In the genomic region with DNA sequence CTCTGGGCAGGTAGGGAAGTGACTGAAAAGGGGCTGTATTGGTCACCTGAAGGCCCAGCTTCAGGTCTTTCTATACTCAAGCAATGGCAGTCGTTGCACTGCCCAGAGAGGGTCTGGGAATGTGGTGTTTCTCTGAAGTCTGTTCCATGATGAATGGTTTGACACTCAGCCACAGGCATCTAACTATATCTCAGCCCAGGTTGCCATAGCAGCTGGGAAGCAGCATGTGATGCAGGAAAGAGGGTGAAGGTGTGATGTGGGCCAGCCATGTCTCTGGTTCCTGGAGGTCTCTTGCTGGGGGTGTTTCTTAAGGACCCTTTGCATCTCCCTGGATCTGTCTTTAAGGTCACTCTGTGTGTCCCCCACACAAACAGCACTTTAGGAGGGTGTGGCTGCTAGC, we compare ENCODE assay signal across 34 mouse cellular contexts. TPM values are rescaled to one million over a fixed set of nuclear protein-coding genes. Genes with fewer than 3 reads are reported as not detected.
DNase-seq lines count a peak whose midpoint lies in the region; ATAC-seq and TF ChIP-seq lines count a peak whose summit lies in the region.
"Had no signal": no experiment of that assay in that cellular context is flagged by ENCODE, and none has a peak within 500 bp of the region (broad histone marks: within the 10 kb centered on the region; RNA-seq: fewer than 3 reads in every experiment).

No protein-coding gene starts in this region.

- TF ChIP-seq POLR2A in cortical plate, adult 2 months (IDR thresholded peaks at IDR 0.05; ENCODE audit: extremely low read depth, insufficient read depth, low read length): no peak

- no peak overlapping the region for H3K27ac ChIP-seq in forebrain, embryonic 13.5 days
- no peak overlapping the region for H3K27ac ChIP-seq in forebrain, embryonic 16.5 days (ENCODE audit: low read length)
- peak overlapping the region; percentile 3; the same call in 1 of the 2 replicates for H3K27ac ChIP-seq in hindbrain, embryonic 13.5 days
- no peak overlapping the region for H3K27ac ChIP-seq in hindbrain, embryonic 16.5 days (ENCODE audit: low read depth, low read length)
- H3K27ac ChIP-seq in neural tube, embryonic 12.5 days: no peak overlapping the region
- H3K27ac ChIP-seq in cortical plate, adult 2 months (ENCODE audit: insufficient read depth, low read length): 0 out of 2 replicates have a peak overlapping the region, but pooled peaks have one; percentile 21
- H3K27ac ChIP-seq: embryonic facial prominence, embryonic 12.5 days; gastrocnemius, adult 2 months; hindbrain, postnatal 0 days; intestine, embryonic 15.5 days; layer of hippocampus, adult 2 months; limb, embryonic 10.5 days; limb, embryonic 15.5 days; liver, embryonic 14.5 days; midbrain, embryonic 15.5 days had no signal

- H3K4me2 ChIP-seq in forebrain, embryonic 13.5 days: no peak overlapping the region
- no peak overlapping the region for H3K4me2 ChIP-seq in forebrain, embryonic 16.5 days (ENCODE audit: low read length)
- H3K4me2 ChIP-seq in hindbrain, embryonic 13.5 days: no peak overlapping the region
- no peak overlapping the region for H3K4me2 ChIP-seq in hindbrain, embryonic 16.5 days (ENCODE audit: low read length)
- H3K4me2 ChIP-seq in neural tube, embryonic 12.5 days (replicated peaks): peak overlapping the region; percentile 45; the same call in 1 of the 2 replicates
- H3K4me2 ChIP-seq: embryonic facial prominence, embryonic 12.5 days; heart, embryonic 12.5 days; intestine, embryonic 15.5 days; limb, embryonic 15.5 days; midbrain, embryonic 15.5 days had no signal

- H3K9ac ChIP-seq in forebrain, embryonic 13.5 days: 0 out of 2 replicates have a peak overlapping the region, but pooled peaks have one; percentile 12
- H3K9ac ChIP-seq in forebrain, embryonic 16.5 days (replicated peaks; ENCODE audit: low read depth, low read length): no peak overlapping the region
- H3K9ac ChIP-seq in hindbrain, embryonic 13.5 days: no peak overlapping the region
- H3K9ac ChIP-seq in hindbrain, embryonic 16.5 days (ENCODE audit: low read depth, low read length): no peak overlapping the region
- no peak overlapping the region for H3K9ac ChIP-seq in neural tube, embryonic 12.5 days
- H3K9ac ChIP-seq: embryonic facial prominence, embryonic 12.5 days; heart, embryonic 12.5 days; intestine, embryonic 15.5 days; limb, embryonic 15.5 days; liver, embryonic 14.5 days; midbrain, embryonic 15.5 days had no signal

- H3K4me1 ChIP-seq in forebrain, embryonic 13.5 days: peaks cover 84% of the 10 kb centered on the region
- peaks cover 64% of the 10 kb centered on the region for H3K4me1 ChIP-seq in forebrain, embryonic 16.5 days (replicated peaks; ENCODE audit: control insufficient read depth, insufficient read depth, low read length)
- peaks cover 82% of the 10 kb centered on the region for H3K4me1 ChIP-seq in hindbrain, embryonic 13.5 days (replicated peaks)
- peaks cover 26% of the 10 kb centered on the region for H3K4me1 ChIP-seq in hindbrain, embryonic 16.5 days (ENCODE audit: control insufficient read depth, insufficient read depth, low read depth, low read length)
- peaks cover 84% of the 10 kb centered on the region for H3K4me1 ChIP-seq in neural tube, embryonic 12.5 days
- peaks cover 10% of the 10 kb centered on the region for H3K4me1 ChIP-seq in cortical plate, adult 2 months (ENCODE audit: control insufficient read depth, insufficient read depth, low read length)
- H3K4me1 ChIP-seq: heart, embryonic 12.5 days; intestine, embryonic 15.5 days had no signal

- 41% methylated on average over 1 of the region's 1 CpGs for WGBS in forebrain, embryonic 13.5 days
- WGBS in forebrain, embryonic 16.5 days: 11% methylated on average over 1 of the region's 1 CpGs
- 33% methylated on average over 1 of the region's 1 CpGs for WGBS in hindbrain, embryonic 13.5 days
- 38% methylated on average over 1 of the region's 1 CpGs for WGBS in hindbrain, embryonic 16.5 days
- WGBS in neural tube, embryonic 12.5 days: 6% methylated on average over 1 of the region's 1 CpGs

- H3K4me3 ChIP-seq in forebrain, embryonic 13.5 days: no peak overlapping the region
- H3K4me3 ChIP-seq in forebrain, embryonic 16.5 days (replicated peaks; ENCODE audit: low read length): no peak overlapping the region
- no peak overlapping the region for H3K4me3 ChIP-seq in hindbrain, embryonic 13.5 days
- H3K4me3 ChIP-seq in hindbrain, embryonic 16.5 days (ENCODE audit: low read length): no peak overlapping the region
- no peak overlapping the region for H3K4me3 ChIP-seq in neural tube, embryonic 12.5 days
- H3K4me3 ChIP-seq in cortical plate, adult 2 months (ENCODE audit: insufficient read depth, low read length): no peak overlapping the region
- H3K4me3 ChIP-seq: embryonic facial prominence, embryonic 12.5 days; gastrocnemius, adult 2 months; heart, embryonic 12.5 days; intestine, embryonic 15.5 days; layer of hippocampus, adult 2 months; limb, embryonic 10.5 days; limb, embryonic 15.5 days; midbrain, embryonic 10.5 days; midbrain, embryonic 15.5 days had no signal

- DNase-seq in neural tube, embryonic 10.5 days (ENCODE audit: extremely low spot score, low spot score): no peak
- DNase-seq in lung, postnatal 36 days: no peak
- DNase-seq: adrenal gland, postnatal 10 days; cerebellum, adult 11 months; cerebellum, adult 9-10 months; cerebellum, postnatal 36 days; embryo, embryonic 11 days; gastrocnemius, adult 2 months; gastrocnemius, postnatal 36 days; heart, adult 18-20 months; heart, postnatal 4 days; kidney, adult 2 months; kidney, postnatal 36 days; lung, adult 2 months; lung, postnatal 10 days; retina, postnatal 1 day; thymus, postnatal 4 days had no signal

- peaks cover 91% of the 10 kb centered on the region for H3K27me3 ChIP-seq in forebrain, embryonic 13.5 days
- peaks cover 56% of the 10 kb centered on the region for H3K27me3 ChIP-seq in forebrain, embryonic 16.5 days (replicated peaks; ENCODE audit: control insufficient read depth, insufficient read depth, low read length)
- H3K27me3 ChIP-seq in hindbrain, embryonic 13.5 days: peaks cover 90% of the 10 kb centered on the region
- peaks cover 23% of the 10 kb centered on the region for H3K27me3 ChIP-seq in hindbrain, embryonic 16.5 days (replicated peaks; ENCODE audit: control insufficient read depth, insufficient read depth, low read length)
- H3K27me3 ChIP-seq in neural tube, embryonic 12.5 days (replicated peaks): peaks cover 77% of the 10 kb centered on the region
- H3K27me3 ChIP-seq: intestine, embryonic 15.5 days; limb, embryonic 15.5 days had no signal

- TF ChIP-seq CTCF in cortical plate, adult 2 months (IDR thresholded peaks at IDR 0.05; ENCODE audit: extremely low read depth, insufficient read depth, low read length): no peak

- H3K9me3 ChIP-seq in forebrain, embryonic 13.5 days (replicated peaks): no peaks in the 10 kb centered on the region
- no peaks in the 10 kb centered on the region for H3K9me3 ChIP-seq in forebrain, embryonic 16.5 days (ENCODE audit: control insufficient read depth, low read length)
- H3K9me3 ChIP-seq in hindbrain, embryonic 13.5 days: no peaks in the 10 kb centered on the region
- no peaks in the 10 kb centered on the region for H3K9me3 ChIP-seq in hindbrain, embryonic 16.5 days (ENCODE audit: control insufficient read depth, low read length)
- no peaks in the 10 kb centered on the region for H3K9me3 ChIP-seq in neural tube, embryonic 12.5 days
- H3K9me3 ChIP-seq: embryonic facial prominence, embryonic 12.5 days; heart, embryonic 12.5 days; intestine, embryonic 15.5 days; limb, embryonic 10.5 days; limb, embryonic 15.5 days; midbrain, embryonic 15.5 days had no signal

- ATAC-seq in forebrain, embryonic 13.5 days: no peak
- no peak for ATAC-seq in forebrain, embryonic 16.5 days
- ATAC-seq in hindbrain, embryonic 13.5 days (ENCODE audit: low FRiP score): no peak
- no peak for ATAC-seq in hindbrain, embryonic 16.5 days
- no peak for ATAC-seq in neural tube, embryonic 12.5 days (ENCODE audit: low FRiP score, low read depth)
- ATAC-seq: hindbrain, postnatal 0 days; intestine, embryonic 15.5 days; midbrain, embryonic 15.5 days; Patski had no signal

- H3K36me3 ChIP-seq in forebrain, embryonic 13.5 days (ENCODE audit: poor library complexity, severe bottlenecking): no peaks in the 10 kb centered on the region
- no peaks in the 10 kb centered on the region for H3K36me3 ChIP-seq in forebrain, embryonic 16.5 days (ENCODE audit: control insufficient read depth, insufficient read depth)
- no peaks in the 10 kb centered on the region for H3K36me3 ChIP-seq in hindbrain, embryonic 13.5 days
- no peaks in the 10 kb centered on the region for H3K36me3 ChIP-seq in hindbrain, embryonic 16.5 days (ENCODE audit: control insufficient read depth, insufficient read depth, low read length)
- no peaks in the 10 kb centered on the region for H3K36me3 ChIP-seq in neural tube, embryonic 12.5 days
- H3K36me3 ChIP-seq: embryonic facial prominence, embryonic 12.5 days; heart, embryonic 12.5 days; intestine, embryonic 15.5 days; limb, embryonic 10.5 days; limb, embryonic 15.5 days; midbrain, embryonic 10.5 days; midbrain, embryonic 15.5 days had no signal

RNA-seq across cellular contexts. Expression of a gene that starts 26.1 kb away (rescaled TPM):
- polyA plus RNA-seq in forebrain, embryonic 13.5 days (2015; fragmentation: Nextera tagmentation; extraction: Ambion mirVana): 5.6 and 5.9 TPM in 2 replicates
- polyA plus RNA-seq in forebrain, embryonic 16.5 days (2015; fragmentation: Nextera tagmentation; extraction: Ambion mirVana): 6.0 and 8.0 TPM in 2 replicates
- 8.0 TPM in 2 replicates for polyA plus RNA-seq in hindbrain, embryonic 13.5 days (2015; fragmentation: Nextera tagmentation; extraction: Ambion mirVana)
- 13.0 and 16.1 TPM in 2 replicates for polyA plus RNA-seq in hindbrain, embryonic 16.5 days (2015; fragmentation: Nextera tagmentation; extraction: Ambion mirVana)
- 27.3 and 33.0 TPM in 2 replicates for polyA plus RNA-seq in neural tube, embryonic 12.5 days (2016; fragmentation: Nextera tagmentation; extraction: Ambion mirVana)
- 37.1 and 39.2 TPM in 2 replicates for polyA plus RNA-seq in cortical plate, adult 2 months (2012; rRNA removed)

Comparison
In these comparisons a context has a peak if more than half of its experiments do, and no peak if none do; other contexts are left out.
1. H3K27ac ChIP-seq: peak in hindbrain, embryonic 13.5 days (single experiment) and cortical plate, adult 2 months (single experiment); none in forebrain, embryonic 13.5 days (single experiment), forebrain, embryonic 16.5 days (single experiment), hindbrain, embryonic 16.5 days (single experiment) and neural tube, embryonic 12.5 days (single experiment).